Mouse (Mus musculus): Measurements from ENCODE around the gene Espl1.

Gene Espl1

GRCm38 (mm10) chr15:102366733-102367344 is 70.8 kb downstream of the Espl1 start, which contains the start of gene Sp7:
TSS of gene Sp7 (minus strand) at chr15:102367182.
- DNase-seq (ENCODE audit: low read depth in 2 of 2, low spot score in 2 of 2): no peak

DNA sequence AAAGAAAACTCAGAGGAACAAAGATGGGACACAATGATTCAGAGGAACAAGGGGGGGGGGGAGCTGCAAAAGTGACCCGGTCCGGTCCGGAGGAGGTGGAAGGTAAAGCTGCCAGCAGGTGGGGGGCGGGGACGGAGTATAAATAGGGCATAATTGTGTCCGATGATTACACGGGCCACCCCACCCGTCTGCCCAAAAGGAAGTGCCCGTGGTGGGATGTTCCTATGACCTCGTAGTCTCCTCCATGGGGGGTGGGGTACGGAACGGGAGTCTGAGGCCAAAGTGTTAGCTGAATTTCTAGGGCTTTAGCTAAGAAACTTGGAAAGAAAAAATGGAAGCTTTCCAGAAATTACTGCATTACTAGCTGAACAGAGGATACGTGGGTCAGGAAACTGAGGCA is 73.9 kb downstream of the Espl1 start:
- DNase-seq (ENCODE audit: low read depth in 2 of 2, low spot score in 2 of 2): no peak

DNA sequence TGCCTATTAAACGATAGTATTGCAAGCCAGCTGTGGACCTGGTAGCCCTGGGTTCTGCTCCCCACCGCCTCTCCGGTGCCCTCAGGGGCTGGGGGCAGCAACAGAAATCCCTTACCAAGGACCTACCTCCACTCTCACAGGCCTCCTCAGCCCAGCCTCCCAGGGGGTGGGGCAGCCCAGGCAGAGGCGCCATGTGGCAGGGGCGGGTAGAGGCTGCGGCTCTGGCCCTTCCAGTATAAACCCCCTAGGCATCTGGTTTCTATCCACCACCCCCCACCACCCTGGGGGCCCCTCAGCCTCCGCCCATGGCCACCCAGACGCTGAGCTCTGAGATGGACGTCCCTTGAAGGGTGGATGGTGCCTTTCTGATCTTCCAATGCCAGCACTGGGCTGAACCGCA is 74.7 kb downstream of the Espl1 start:
- no peak for DNase-seq (ENCODE audit: low read depth in 2 of 2, low spot score in 2 of 2)

All from CD8-positive naive resting alpha-beta T cell, adult 2 months (primary cell).